Mouse (Mus musculus) ES-Bruce4 (cell line): ENCODE data around the gene Capzb. TPM values are rescaled to one million over a fixed set of nuclear protein-coding genes. Genes with fewer than 3 reads are reported as not detected.

ENCODE experiments used
- H3K27ac ChIP-seq: 2 replicates; pipeline ENCODE4 v1.5.1; 2012; ENCODE audit warnings: low read length, inconsistent platforms; ENCODE audit not compliant: insufficient read depth
- H3K27me3 ChIP-seq: 2 replicates; pipeline ENCODE4 v1.6.1; 2012; ENCODE audit warnings: mild to moderate bottlenecking, low read length, inconsistent platforms; ENCODE audit not compliant: control insufficient read depth, poor library complexity, insufficient read depth, severe bottlenecking
- H3K36me3 ChIP-seq: 2 replicates; pipeline ENCODE4 v1.6.1; 2012; ENCODE audit warnings: inconsistent platforms, mild to moderate bottlenecking, low read length, moderate library complexity; ENCODE audit not compliant: control insufficient read depth, poor library complexity, insufficient read depth, severe bottlenecking
- H3K4me1 ChIP-seq: one replicate; pipeline ENCODE4 v1.8.1; 2011; ENCODE audit warnings: low read length; ENCODE audit not compliant: control insufficient read depth, insufficient read depth
- H3K4me3 ChIP-seq: 2 replicates; pipeline ENCODE4 v1.5.1; 2011; ENCODE audit warnings: low read depth, mild to moderate bottlenecking, low read length
- H3K9ac ChIP-seq: 2 replicates; pipeline ENCODE4 v1.6.1; 2012; ENCODE audit warnings: low read depth, mild to moderate bottlenecking, inconsistent platforms; ENCODE audit not compliant: poor library complexity, severe bottlenecking
- H3K9me3 ChIP-seq: replicated peaks from 2 replicates; pipeline ENCODE4 v1.6.1; 2012; ENCODE audit warnings: mild to moderate bottlenecking, low read length, inconsistent platforms; ENCODE audit not compliant: control insufficient read depth, poor library complexity, insufficient read depth, severe bottlenecking
- CTCF ChIP-seq: IDR thresholded peaks from one replicate; pipeline ENCODE4 v1.8.1; 2011; ENCODE audit warnings: low read depth, low read length
- EP300 ChIP-seq: IDR thresholded peaks from 2 replicates; pipeline ENCODE4 v1.6.1; 2011; ENCODE audit warnings: low read depth, low read length; ENCODE audit not compliant: insufficient read depth
- POLR2A ChIP-seq: IDR thresholded peaks from one replicate; pipeline ENCODE4 v1.8.1; 2011; ENCODE audit warnings: low read length; ENCODE audit not compliant: insufficient read depth
- polyA plus RNA-seq: library from polyadenylated mRNA; stranded (reverse); fragments of >200 nt; gene quantifications from 2 replicates; pipeline ENCODE4 v1.2.4, GENCODE M21; 2011; ENCODE audit warnings: low read depth; ENCODE audit not compliant: missing spikeins, insufficient read depth, insufficient read length

The Capzb gene
- polyA plus RNA-seq, 1 experiment = 299 TPM

DNA sequence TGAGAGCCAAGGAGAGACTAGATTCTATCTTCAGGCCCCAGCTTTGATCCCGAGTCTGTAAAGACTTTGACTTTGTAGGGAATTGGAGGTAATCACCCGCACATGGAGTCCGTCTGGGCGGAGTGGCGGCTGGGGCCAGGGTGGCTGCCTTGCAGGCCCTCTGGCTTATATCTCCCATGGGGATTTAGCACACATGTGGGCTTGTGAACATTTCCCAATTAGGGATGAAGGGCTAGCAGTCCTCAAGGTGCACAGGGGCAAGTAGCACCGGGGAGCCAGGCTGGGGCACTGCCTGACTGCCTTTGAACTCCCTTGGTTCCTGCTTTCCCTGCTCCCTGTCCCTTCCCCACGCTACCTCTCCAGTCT lies 73.8 kb downstream of the Capzb start:
- no peaks in the 10 kb centered on the region for H3K27me3 ChIP-seq
- no peaks in the 10 kb centered on the region for H3K9me3 ChIP-seq
- H3K4me1 ChIP-seq = no peaks in the 10 kb centered on the region
- TF ChIP-seq EP300 (no peak), CTCF (no peak), POLR2A (no peak)
- no peak overlapping the region for H3K4me3 ChIP-seq
- H3K27ac ChIP-seq = no peak overlapping the region
- no peak overlapping the region for H3K9ac ChIP-seq
- H3K36me3 ChIP-seq = peaks cover 19% of the 10 kb centered on the region

DNA sequence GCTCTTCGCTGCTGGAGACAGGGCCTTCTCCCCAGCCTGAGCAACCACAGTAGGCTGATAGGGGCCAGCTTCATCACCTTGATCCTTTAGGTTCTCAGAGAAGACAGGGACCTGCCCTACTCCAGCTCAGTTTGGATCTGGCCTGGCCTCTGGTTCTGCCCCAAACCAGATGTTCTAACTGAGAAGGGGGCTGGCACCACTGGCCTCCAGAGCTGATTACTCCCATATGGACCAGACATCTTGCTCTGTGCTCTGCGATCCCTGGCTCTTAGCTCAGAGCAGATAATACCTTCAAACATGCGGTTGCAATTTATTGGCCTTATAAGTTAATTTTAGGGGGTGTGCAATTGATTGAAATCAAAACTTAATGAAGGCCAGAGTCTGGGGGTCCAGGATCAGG lies 74.6 kb downstream of the Capzb start:
- Histone ChIP-seq H3K4me1 (no peaks in the 10 kb centered on the region), H3K27ac (no peak overlapping the region), H3K9ac (no peak overlapping the region), H3K9me3 (no peaks in the 10 kb centered on the region), H3K4me3 (no peak overlapping the region), H3K27me3 (no peaks in the 10 kb centered on the region), H3K36me3 (peaks cover 12% of the 10 kb centered on the region)
- TF ChIP-seq EP300 (no peak), CTCF (no peak), POLR2A (no peak)

DNA sequence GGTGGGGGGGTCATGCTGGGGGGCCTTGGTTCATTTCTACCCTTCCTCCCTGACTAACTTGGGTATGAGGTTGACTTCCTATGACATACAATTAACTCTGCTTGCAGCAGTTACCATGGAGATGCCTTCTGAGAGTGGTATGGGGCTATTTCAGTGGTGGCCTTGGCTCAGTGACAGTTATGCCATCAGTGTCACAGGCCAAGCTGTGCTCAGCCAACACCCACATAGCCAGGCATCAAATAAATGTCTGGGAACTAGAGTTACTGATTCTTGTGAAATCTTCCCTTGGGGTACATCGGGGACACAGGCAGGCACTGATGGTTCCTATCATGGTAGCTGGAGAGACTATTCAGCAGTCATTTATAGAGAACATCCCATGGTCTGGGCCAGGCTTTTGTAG lies 75.5 kb downstream of the Capzb start:
- H3K9me3 ChIP-seq = no peaks in the 10 kb centered on the region
- H3K4me3 ChIP-seq = no peak overlapping the region
- peaks cover 6% of the 10 kb centered on the region for H3K36me3 ChIP-seq
- H3K4me1 ChIP-seq = no peaks in the 10 kb centered on the region
- no peaks in the 10 kb centered on the region for H3K27me3 ChIP-seq
- TF ChIP-seq POLR2A (no peak), CTCF (no peak), EP300 (no peak)
- no peak overlapping the region for H3K27ac ChIP-seq
- no peak overlapping the region for H3K9ac ChIP-seq

DNA sequence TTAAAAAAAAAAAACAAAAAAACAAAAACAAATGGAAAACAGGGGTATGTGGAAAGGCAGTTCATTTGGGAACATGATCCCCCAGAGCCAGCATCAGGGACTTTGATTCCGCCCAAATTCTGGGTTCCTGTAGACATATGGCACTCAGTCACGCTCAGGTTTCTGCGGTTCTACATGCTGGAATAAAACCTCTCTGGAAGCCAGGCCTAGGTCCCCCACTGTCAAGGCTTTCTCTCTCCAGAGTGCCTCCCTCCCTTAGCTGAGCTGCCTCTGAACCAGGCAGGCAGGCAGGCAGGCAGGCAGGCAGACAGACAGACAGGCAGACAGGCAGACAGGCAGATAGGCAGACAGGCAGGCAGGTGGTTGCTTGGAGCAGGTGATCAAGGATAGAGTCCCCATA lies 77.5 kb downstream of the Capzb start:
- no peak overlapping the region for H3K4me3 ChIP-seq
- H3K9ac ChIP-seq = no peak overlapping the region
- no peaks in the 10 kb centered on the region for H3K9me3 ChIP-seq
- no peaks in the 10 kb centered on the region for H3K27me3 ChIP-seq
- H3K36me3 ChIP-seq = peaks cover 8% of the 10 kb centered on the region
- TF ChIP-seq CTCF (no peak), POLR2A (no peak), EP300 (no peak)
- no peak overlapping the region for H3K27ac ChIP-seq
- no peaks in the 10 kb centered on the region for H3K4me1 ChIP-seq

DNA sequence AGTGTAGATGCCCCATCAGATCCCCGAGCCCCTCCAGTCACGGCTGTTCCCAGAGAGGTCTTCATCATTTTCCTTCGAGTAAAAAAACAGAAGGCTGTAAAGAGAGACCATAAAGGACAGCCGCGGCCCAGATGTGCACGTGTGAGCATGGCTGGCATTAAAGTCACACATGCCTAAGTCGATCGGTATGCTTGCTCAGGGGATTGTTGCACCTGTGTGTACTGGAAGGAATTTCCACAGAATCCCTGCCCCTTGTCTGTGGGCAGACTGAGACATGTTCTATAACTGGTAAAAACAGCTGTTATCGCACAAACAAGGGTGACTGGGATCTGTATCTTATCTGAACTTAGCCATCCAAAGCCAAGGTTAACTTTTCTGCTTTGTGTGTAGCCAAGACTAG lies 78.9 kb downstream of the Capzb start:
- no peaks in the 10 kb centered on the region for H3K27me3 ChIP-seq
- peaks cover 6% of the 10 kb centered on the region; the same call in 1 of the 2 replicates for H3K36me3 ChIP-seq
- H3K9me3 ChIP-seq = no peaks in the 10 kb centered on the region
- TF ChIP-seq EP300 = no peak
- TF ChIP-seq CTCF = no peak
- TF ChIP-seq POLR2A = no peak
- no peak overlapping the region for H3K9ac ChIP-seq
- no peaks in the 10 kb centered on the region for H3K4me1 ChIP-seq
- no peak overlapping the region for H3K4me3 ChIP-seq
- H3K27ac ChIP-seq = no peak overlapping the region

DNA sequence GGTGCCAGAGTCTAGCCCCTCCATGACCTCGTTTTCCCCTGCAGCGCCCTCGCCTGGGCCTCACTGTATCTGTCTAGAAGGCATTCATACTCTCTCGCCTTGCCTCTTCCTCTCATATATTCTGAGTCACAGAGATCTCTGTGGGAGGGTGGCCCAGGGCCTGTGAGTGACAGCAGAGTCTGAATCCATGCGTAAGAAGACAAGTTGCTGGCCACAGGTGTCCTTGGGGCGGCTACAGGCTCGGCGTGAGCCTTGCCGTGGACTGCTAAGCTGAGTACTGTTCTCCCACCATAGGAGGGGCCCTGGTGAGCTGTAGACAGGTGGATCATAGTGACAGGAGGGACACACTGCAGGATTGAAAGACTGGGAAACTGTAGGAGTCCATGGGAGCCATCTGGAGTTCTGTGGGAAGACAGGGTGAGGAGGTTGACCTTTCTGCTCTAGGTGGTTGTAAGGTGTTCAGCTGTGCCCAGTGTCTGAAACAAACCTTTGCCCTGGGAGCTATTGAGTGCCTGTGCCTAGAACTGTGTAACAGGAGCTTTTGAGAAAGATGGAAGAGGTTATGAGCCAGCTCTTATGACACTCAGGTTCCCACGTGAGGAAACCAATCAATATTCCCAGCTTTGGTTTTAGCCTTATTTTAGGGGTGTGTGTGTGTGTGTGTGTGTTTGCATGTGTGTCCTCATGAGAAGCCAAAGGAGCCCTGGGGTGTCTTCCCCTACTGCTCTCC lies 80.4 kb downstream of the Capzb start:
- no peak overlapping the region for H3K4me3 ChIP-seq
- TF ChIP-seq CTCF (no peak), EP300 (no peak), POLR2A (no peak)
- no peak overlapping the region for H3K9ac ChIP-seq
- no peaks in the 10 kb centered on the region for H3K27me3 ChIP-seq
- H3K27ac ChIP-seq = no peak overlapping the region
- H3K4me1 ChIP-seq = no peaks in the 10 kb centered on the region
- peaks cover 6% of the 10 kb centered on the region; the same call in 1 of the 2 replicates for H3K36me3 ChIP-seq
- no peaks in the 10 kb centered on the region for H3K9me3 ChIP-seq
